Mouse (Mus musculus) gastrocnemius, postnatal 14 days (tissue): ENCODE results near the gene Gan. TPM values are rescaled to one million over a fixed set of nuclear protein-coding genes. Genes with fewer than 3 reads are reported as not detected.
A peak's percentile ranks its signal among the peaks of the same experiment; 100 is the strongest.

ENCODE experiments used
- DNase-seq: peaks from one replicate; pipeline ENCODE4 v3.0.0; 2021; ENCODE audit warnings: mixed read lengths
- intact Hi-C: fragments of 180-260 bp; cut with DNase I; formaldehyde crosslinking; loops from one replicate; pipeline ENCODE4 v1.15.1; 2025; ENCODE audit warnings: low total_unique reads
- total RNA-seq, 2 experiments: library from RNA; stranded (reverse); gene quantifications; 2 replicates each; pipeline ENCODE4 v1.2.3; 2021

Gene Gan
- total RNA-seq, 2 experiments from 2014 or later: 4.1 to 4.6 TPM

GRCm38 (mm10) chr8:117156866-117157768, 818 bp upstream of the Gan start:
- intact Hi-C loops: no loop called here
- DNase-seq: no peak

GRCm38 (mm10) chr8:117157769-117158091, 205 bp upstream of the Gan start:
- peak; percentile 97 for DNase-seq
- intact Hi-C loops: no loop called here

- intact Hi-C loops: no loop called here
- DNase-seq: no peak
These were observed 1.1 kb downstream of the Gan start for GRCm38 (mm10) chr8:117159031-117159430.

- intact Hi-C loops: no loop called here
- DNase-seq: no peak
These were observed 7.0 kb downstream of the Gan start for GRCm38 (mm10) chr8:117164912-117165311.

- no peak for DNase-seq
- intact Hi-C loops: no loop called here
These were observed 7.6 kb downstream of the Gan start for GRCm38 (mm10) chr8:117165542-117165941.

- DNase-seq: no peak
- intact Hi-C loops: no loop called here
These were observed 8.6 kb downstream of the Gan start for GRCm38 (mm10) chr8:117166515-117166914.

GRCm38 (mm10) chr8:117167243-117167883, 9.4 kb downstream of the Gan start:
- intact Hi-C loops: no loop called here

GRCm38 (mm10) chr8:117168378-117168777, 10.4 kb downstream of the Gan start:
- intact Hi-C loops: no loop called here
- DNase-seq: no peak

More at GRCm38 (mm10) chr8:117167243-117167883, 9.4 kb downstream of the Gan start:
- DNase-seq: no peak

GRCm38 (mm10) chr8:117171826-117172225, 13.9 kb downstream of the Gan start:
- intact Hi-C loops: no loop called here
- no peak for DNase-seq

- peak; percentile 42 for DNase-seq
- intact Hi-C loops: no loop called here
These were observed 15.0 kb downstream of the Gan start for GRCm38 (mm10) chr8:117172904-117173303.

- DNase-seq: no peak
- intact Hi-C loops: no loop called here
These were observed 15.8 kb downstream of the Gan start for GRCm38 (mm10) chr8:117173690-117174089.

GRCm38 (mm10) chr8:117174536-117174935, 16.6 kb downstream of the Gan start:
- intact Hi-C loops: no loop called here
- no peak for DNase-seq

GRCm38 (mm10) chr8:117176308-117176707, 18.4 kb downstream of the Gan start:
- DNase-seq: no peak
- intact Hi-C loops: no loop called here

GRCm38 (mm10) chr8:117177236-117177635, 19.3 kb downstream of the Gan start:
- DNase-seq: no peak

GRCm38 (mm10) chr8:117178039-117178438, 20.1 kb downstream of the Gan start:
- no peak for DNase-seq
- intact Hi-C loops: no loop called here

More at GRCm38 (mm10) chr8:117177236-117177635, 19.3 kb downstream of the Gan start:
- intact Hi-C loops: no loop called here

- DNase-seq: no peak
- intact Hi-C loops: no loop called here
These were observed 20.7 kb downstream of the Gan start for GRCm38 (mm10) chr8:117178676-117179075.

GRCm38 (mm10) chr8:117182746-117183145, 24.8 kb downstream of the Gan start:
- intact Hi-C loops: no loop called here
- no peak for DNase-seq

- no peak for DNase-seq
- intact Hi-C loops: no loop called here
These were observed 25.9 kb downstream of the Gan start for GRCm38 (mm10) chr8:117183664-117184377.

GRCm38 (mm10) chr8:117194355-117194754, 36.4 kb downstream of the Gan start:
- intact Hi-C loops: no loop called here
- no peak for DNase-seq

GRCm38 (mm10) chr8:117196593-117196992, 38.7 kb downstream of the Gan start:
- intact Hi-C loops: no loop called here
- no peak for DNase-seq
